Mouse (Mus musculus) liver, embryonic 13.5 days (tissue): ENCODE results near the gene Cdk17. TPM values are rescaled to one million over a fixed set of nuclear protein-coding genes. Genes with fewer than 3 reads are reported as not detected.

Source experiments
- ATAC-seq: fragments of 200-750 bp; cut with Nextera tagmentation; 2 replicates; pipeline ENCODE4 v1.8.0; 2017; ENCODE audit warnings: low read depth, mild to moderate bottlenecking, moderate number of reproducible peaks, moderate library complexity
- DNase-seq: peaks from one replicate; pipeline ENCODE4 v3.0.0; 2022
- H3K27ac ChIP-seq: fragments of 300-500 bp; sonication (generic); 2 replicates; pipeline ENCODE4 v1.5.1; 2015; ENCODE audit warnings: moderate library complexity, mild to moderate bottlenecking, inconsistent platforms
- H3K27me3 ChIP-seq: fragments of 300-500 bp; sonication (generic); 2 replicates; pipeline ENCODE4 v1.6.1; 2015; ENCODE audit warnings: mild to moderate bottlenecking, inconsistent platforms
- H3K36me3 ChIP-seq: fragments of 300-500 bp; sonication (generic); 2 replicates; pipeline ENCODE4 v1.6.1; 2015; ENCODE audit warnings: mild to moderate bottlenecking, inconsistent platforms
- H3K4me1 ChIP-seq: fragments of 300-500 bp; sonication (generic); replicated peaks from 2 replicates; pipeline ENCODE4 v1.6.1; 2015; ENCODE audit warnings: inconsistent platforms
- H3K4me2 ChIP-seq: fragments of 300-500 bp; sonication (generic); 2 replicates; pipeline ENCODE4 v1.6.1; 2015; ENCODE audit warnings: inconsistent platforms, mild to moderate bottlenecking, moderate library complexity
- H3K4me3 ChIP-seq: fragments of 300-500 bp; sonication (generic); replicated peaks from 2 replicates; pipeline ENCODE4 v1.5.1; 2015; ENCODE audit warnings: mild to moderate bottlenecking, inconsistent platforms
- H3K9ac ChIP-seq: fragments of 300-500 bp; sonication (generic); 2 replicates; pipeline ENCODE4 v1.6.1; 2015; ENCODE audit warnings: mild to moderate bottlenecking, inconsistent platforms
- H3K9me3 ChIP-seq: fragments of 300-500 bp; sonication (generic); replicated peaks from 2 replicates; pipeline ENCODE4 v1.6.1; 2016; ENCODE audit warnings: inconsistent platforms
- WGBS: fragments of 180-500 bp; shearing (Covaris S2); methylation state at CpG from one replicate; pipeline ENCODE4 v1.1.7; 2015; ENCODE audit not compliant: insufficient replicate concordance; 5-methylcytosine and 5-hydroxymethylcytosine counted together
- polyA plus RNA-seq: library from polyadenylated mRNA; unstranded; fragments of >200 nt; fragmentation: Nextera tagmentation; extraction: Ambion mirVana; gene quantifications from 2 replicates; pipeline ENCODE4 v1.2.1, GENCODE M21; 2015

Cdk17 gene
- polyA plus RNA-seq, 1 experiment from 2014 or later = 10.1 TPM

DNA sequence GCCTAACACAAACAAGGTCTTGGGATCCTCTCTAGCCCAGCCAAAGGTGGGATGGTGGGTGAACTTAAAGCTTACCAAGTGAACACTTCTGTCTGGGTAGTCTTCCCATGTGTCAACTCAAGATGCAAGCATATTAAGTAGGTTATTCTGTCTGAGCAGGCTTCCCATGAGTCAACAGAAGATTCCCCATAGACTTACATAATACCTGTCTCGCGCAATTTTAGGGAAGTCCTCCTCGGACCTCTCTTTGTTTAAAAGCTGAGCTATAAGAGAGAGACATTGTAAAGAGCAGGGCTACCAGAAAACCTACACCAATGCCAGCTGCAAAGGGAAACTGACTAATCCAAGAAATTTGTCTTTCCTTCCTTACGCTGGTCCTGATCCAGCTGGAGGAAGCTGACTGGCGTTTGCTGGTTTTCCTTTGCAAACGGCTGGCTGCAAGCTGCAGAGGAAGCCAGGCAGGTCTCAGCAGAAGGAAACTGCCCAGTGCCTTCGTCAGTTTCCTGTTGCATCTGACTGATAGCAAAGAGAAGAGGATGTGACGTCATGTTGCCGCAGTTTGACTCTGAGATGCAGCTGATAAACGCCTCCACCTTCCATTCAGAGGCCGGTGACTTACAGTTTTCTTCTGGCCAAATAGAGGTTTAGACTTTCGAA is 36.6 kb upstream of the Cdk17 start:
- peak; percentile 73 for ATAC-seq
- Histone ChIP-seq H3K4me1 (peaks cover 55% of the 10 kb centered on the region), H3K9ac (peak overlapping the region; percentile 58), H3K9me3 (no peaks in the 10 kb centered on the region), H3K4me3 (peak overlapping the region; percentile 43), H3K27ac (peak overlapping the region; percentile 76), H3K36me3 (no peaks in the 10 kb centered on the region), H3K4me2 (peak overlapping the region; percentile 69), H3K27me3 (no peaks in the 10 kb centered on the region)
- no peak for DNase-seq
- WGBS = 8% methylated on average over 12 of the region's 12 CpGs

DNA sequence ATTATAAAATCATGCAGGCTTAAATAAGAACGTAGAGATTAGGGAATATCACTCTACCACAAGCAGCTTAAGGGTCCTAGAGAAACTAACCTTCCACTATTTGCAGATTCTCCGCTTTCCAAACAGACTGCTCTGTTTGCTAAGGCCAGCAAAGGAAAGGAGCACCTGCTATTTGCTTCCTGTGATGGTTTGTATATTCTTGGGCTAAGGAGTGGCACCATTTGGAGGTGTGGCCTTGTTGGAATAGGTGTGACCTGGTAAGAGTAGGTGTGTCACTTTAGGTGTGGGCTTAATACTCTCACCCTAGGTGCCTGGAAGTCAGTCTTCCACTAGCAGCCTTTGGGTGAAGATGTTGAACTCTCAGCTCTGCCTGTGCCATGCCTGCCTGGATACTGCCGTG is 34.6 kb upstream of the Cdk17 start:
- ATAC-seq (peak; percentile 31; the same call in 1 of the 2 replicates), DNase-seq (no peak)
- H3K27me3 ChIP-seq = no peaks in the 10 kb centered on the region
- no peak overlapping the region for H3K9ac ChIP-seq
- WGBS = 73% methylated on average over 3 of the region's 3 CpGs
- peak overlapping the region; percentile 26; the same call in 1 of the 2 replicates for H3K27ac ChIP-seq
- H3K4me3 ChIP-seq = peak overlapping the region; percentile 5; the same call in 1 of the 2 replicates
- peak overlapping the region; percentile 33 for H3K4me2 ChIP-seq
- H3K4me1 ChIP-seq = peaks cover 53% of the 10 kb centered on the region
- H3K9me3 ChIP-seq = no peaks in the 10 kb centered on the region
- no peaks in the 10 kb centered on the region for H3K36me3 ChIP-seq

GRCm38 (mm10) chr10:93128566-93128965 is 32.1 kb upstream of the Cdk17 start:
- Histone ChIP-seq H3K4me3 (no peak overlapping the region), H3K9ac (no peak overlapping the region), H3K9me3 (no peaks in the 10 kb centered on the region), H3K36me3 (no peaks in the 10 kb centered on the region), H3K27ac (no peak overlapping the region), H3K27me3 (no peaks in the 10 kb centered on the region), H3K4me1 (peaks cover 32% of the 10 kb centered on the region), H3K4me2 (no peak overlapping the region)
- ATAC-seq (no peak), DNase-seq (no peak)
- 78% methylated on average over 2 of the region's 2 CpGs for WGBS

DNA sequence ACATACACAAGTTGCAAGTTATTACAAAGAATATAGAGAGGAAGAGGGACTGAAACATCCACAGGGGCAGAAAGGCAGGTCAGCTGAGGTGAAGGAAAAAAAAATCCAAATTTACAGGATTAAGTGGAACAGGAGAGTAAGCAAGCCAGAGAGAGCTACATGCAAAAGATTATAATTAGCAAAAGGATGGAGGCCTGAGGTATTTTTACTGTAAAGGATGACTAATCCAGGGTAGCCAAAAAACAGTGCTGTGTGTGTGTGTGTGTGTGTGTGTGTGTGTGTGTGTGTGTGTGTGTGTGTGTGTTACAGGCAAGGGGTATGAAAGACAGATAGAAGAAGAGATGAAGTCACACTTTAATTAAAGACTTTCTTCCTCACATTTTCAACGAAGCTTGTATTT is 31.3 kb upstream of the Cdk17 start:
- Histone ChIP-seq H3K27ac (no peak overlapping the region), H3K36me3 (no peaks in the 10 kb centered on the region), H3K4me3 (no peak overlapping the region), H3K9me3 (no peaks in the 10 kb centered on the region), H3K4me1 (peaks cover 24% of the 10 kb centered on the region), H3K9ac (no peak overlapping the region), H3K27me3 (no peaks in the 10 kb centered on the region), H3K4me2 (no peak overlapping the region)
- DNase-seq (no peak), ATAC-seq (no peak)
- 82% methylated on average over 1 of the region's 1 CpGs for WGBS

DNA sequence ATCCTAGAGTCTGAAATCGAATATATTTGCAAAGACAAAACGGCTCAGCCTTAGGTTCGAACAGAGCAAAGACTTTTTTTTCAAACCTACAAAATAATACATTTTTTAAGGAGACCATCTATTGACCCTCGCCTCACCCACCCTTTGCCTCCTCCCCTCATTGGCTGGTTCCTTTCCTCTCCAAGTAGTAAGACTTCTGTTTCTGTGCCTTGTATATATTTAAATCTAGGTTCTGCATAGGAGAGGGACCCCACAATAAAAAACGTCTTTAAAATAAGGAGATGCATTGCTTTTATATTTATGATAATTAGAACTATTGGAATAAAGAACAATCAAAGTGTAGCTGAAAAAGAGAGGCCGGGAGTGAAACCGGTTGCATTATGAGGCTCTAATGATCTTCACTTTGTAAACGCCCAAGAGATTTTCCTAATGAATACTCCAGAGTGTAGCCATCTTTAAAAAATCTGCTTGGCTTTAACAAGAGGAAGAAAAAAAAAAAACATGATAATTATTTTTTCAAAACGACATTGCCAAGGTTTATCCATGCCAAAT is 30.7 kb upstream of the Cdk17 start:
- 64% methylated on average over 9 of the region's 9 CpGs for WGBS

DNA sequence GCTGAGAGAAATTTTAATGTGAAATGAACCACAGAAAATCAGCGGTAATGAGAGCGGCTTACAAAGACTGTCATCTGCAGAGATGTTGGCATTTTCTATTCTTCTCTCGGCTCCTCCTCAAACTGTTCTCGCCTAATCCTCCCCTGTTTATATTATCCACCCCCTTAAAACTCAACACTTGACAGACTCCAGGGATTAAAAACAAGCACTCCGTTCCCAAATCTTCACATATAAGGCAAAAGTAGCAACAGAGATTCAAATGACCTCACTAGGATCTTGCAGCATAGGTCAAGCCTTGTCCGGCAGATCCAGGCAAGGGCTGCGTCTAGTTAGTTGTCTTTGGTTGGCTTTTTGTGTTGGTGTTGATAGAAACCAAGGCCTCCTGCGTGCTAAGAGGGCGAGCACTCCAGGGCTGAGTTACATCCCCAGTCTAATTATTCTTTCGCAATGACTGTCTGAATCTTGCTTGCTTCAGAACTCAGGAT is 30.2 kb upstream of the Cdk17 start:
- H3K9ac ChIP-seq = no peak overlapping the region
- no peaks in the 10 kb centered on the region for H3K9me3 ChIP-seq
- ATAC-seq (no peak), DNase-seq (no peak)
- H3K36me3 ChIP-seq = no peaks in the 10 kb centered on the region
- H3K4me3 ChIP-seq = no peak overlapping the region
- no peak overlapping the region for H3K4me2 ChIP-seq
- no peaks in the 10 kb centered on the region for H3K27me3 ChIP-seq
- WGBS = 86% methylated on average over 10 of the region's 10 CpGs
- no peak overlapping the region for H3K27ac ChIP-seq
- H3K4me1 ChIP-seq = peaks cover 12% of the 10 kb centered on the region

More for the DNA sequence above, 30.7 kb upstream of the Cdk17 start:
- Histone ChIP-seq H3K9me3 (no peaks in the 10 kb centered on the region), H3K9ac (no peak overlapping the region), H3K27ac (no peak overlapping the region), H3K4me1 (peaks cover 18% of the 10 kb centered on the region), H3K36me3 (no peaks in the 10 kb centered on the region), H3K4me2 (no peak overlapping the region), H3K4me3 (no peak overlapping the region), H3K27me3 (no peaks in the 10 kb centered on the region)
- no peak for ATAC-seq
- DNase-seq = no peak

DNA sequence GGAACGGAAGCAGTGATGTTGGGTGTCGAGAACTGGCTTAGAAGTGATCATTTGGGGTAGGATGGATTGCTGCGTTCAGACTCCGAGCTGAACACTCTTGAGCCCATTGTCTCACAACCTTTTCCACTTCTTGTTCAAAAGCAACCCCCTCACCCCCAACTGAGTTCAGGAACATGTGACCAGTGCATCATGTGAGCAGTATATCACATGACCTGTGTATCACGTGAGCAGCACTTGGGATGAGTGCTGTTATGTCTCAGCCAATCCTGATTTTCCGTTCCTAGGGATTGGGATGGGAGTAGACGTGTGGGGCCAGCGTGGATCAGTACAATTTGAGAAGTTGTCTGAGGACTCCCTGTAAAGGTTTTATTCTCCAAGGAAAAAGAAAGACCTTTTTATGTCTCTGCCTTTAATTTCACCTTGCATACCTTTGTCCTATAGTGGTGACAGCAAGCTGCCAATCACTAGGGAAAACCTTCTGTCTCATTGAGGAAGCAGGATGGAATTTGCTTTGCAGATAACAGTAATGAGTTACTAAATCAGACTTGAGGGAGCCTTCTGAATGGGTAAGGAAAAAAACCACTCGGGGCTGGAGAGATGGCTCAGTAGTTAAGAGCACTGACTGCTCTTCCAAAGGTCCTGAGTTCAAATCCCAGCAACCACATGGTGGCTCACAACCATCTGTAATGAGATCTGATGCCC is 28.7 kb upstream of the Cdk17 start:
- no peak overlapping the region for H3K27ac ChIP-seq
- no peak overlapping the region for H3K4me2 ChIP-seq
- no peak overlapping the region for H3K4me3 ChIP-seq
- H3K4me1 ChIP-seq = no peaks in the 10 kb centered on the region
- 75% methylated on average over 9 of the region's 9 CpGs for WGBS
- no peaks in the 10 kb centered on the region for H3K36me3 ChIP-seq
- ATAC-seq (no peak), DNase-seq (no peak)
- H3K9ac ChIP-seq = no peak overlapping the region
- no peaks in the 10 kb centered on the region for H3K9me3 ChIP-seq
- no peaks in the 10 kb centered on the region for H3K27me3 ChIP-seq

DNA sequence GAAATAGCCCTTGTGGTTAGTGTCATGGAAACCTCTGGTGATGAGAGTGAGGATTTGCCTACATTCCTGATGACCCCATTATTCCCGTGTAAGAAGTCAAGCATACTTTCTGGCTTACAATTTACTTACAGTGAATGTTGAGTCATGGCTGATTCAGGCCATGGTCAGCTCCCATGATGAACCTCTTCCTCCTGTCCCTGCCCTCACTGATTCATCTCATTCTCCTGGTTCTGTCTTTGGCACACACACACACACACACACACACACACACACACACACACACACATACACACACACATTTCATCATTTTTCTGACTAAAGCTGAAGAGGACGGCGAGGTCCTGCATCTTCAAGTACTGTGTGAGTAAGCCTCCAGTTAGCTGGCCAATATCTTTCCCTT is 21.9 kb upstream of the Cdk17 start:
- no peak for DNase-seq
- H3K9me3 ChIP-seq = no peaks in the 10 kb centered on the region

DNA sequence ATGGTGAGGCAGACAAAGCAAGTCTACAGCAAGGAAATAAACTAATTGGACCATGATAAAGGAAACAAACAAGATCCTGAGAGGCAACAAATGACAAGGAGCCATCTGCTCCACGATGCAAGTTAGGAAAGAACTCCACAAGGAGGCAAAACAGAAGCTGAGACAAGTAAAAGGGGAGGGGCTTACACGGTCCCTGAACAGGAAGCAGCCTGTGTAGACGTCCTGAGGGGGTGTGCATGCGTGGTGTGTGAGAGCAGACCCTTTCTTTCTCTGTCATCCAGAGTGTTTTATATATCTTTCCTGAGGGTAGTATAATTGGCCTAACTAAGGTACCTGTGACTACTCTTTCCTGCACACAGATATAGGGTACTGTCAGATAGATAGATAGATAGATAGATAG is 19.9 kb upstream of the Cdk17 start:
- whole genome bisulfite sequencing = 21% methylated on average over 4 of the region's 4 CpGs
- H3K9me3 ChIP-seq = no peaks in the 10 kb centered on the region
- H3K4me3 ChIP-seq = no peak overlapping the region
- peaks cover 41% of the 10 kb centered on the region for H3K4me1 ChIP-seq
- DNase-seq = no peak
- no peak overlapping the region for H3K4me2 ChIP-seq
- H3K27ac ChIP-seq = peak overlapping the region; percentile 51
- no peak overlapping the region for H3K9ac ChIP-seq
- H3K27me3 ChIP-seq = no peaks in the 10 kb centered on the region
- H3K36me3 ChIP-seq = no peaks in the 10 kb centered on the region
- no peak for ATAC-seq

More for the DNA sequence above, 21.9 kb upstream of the Cdk17 start:
- Histone ChIP-seq H3K9ac (no peak overlapping the region), H3K4me3 (no peak overlapping the region), H3K27ac (no peak overlapping the region), H3K36me3 (no peaks in the 10 kb centered on the region), H3K4me2 (no peak overlapping the region), H3K27me3 (no peaks in the 10 kb centered on the region), H3K4me1 (peaks cover 21% of the 10 kb centered on the region)
- WGBS = 80% methylated on average over 3 of the region's 3 CpGs
- no peak for ATAC-seq

GRCm38 (mm10) chr10:93142600-93143284 is 17.9 kb upstream of the Cdk17 start:
- peak overlapping the region; percentile 79 for H3K9ac ChIP-seq
- no peaks in the 10 kb centered on the region for H3K9me3 ChIP-seq
- DNase-seq (no peak), ATAC-seq (no peak)
- no peaks in the 10 kb centered on the region for H3K36me3 ChIP-seq
- no peaks in the 10 kb centered on the region for H3K27me3 ChIP-seq
- peaks cover 44% of the 10 kb centered on the region for H3K4me1 ChIP-seq
- 17% methylated on average over 8 of the region's 8 CpGs for WGBS
- peak overlapping the region; percentile 64 for H3K4me3 ChIP-seq
- peak overlapping the region; percentile 61 for H3K4me2 ChIP-seq
- H3K27ac ChIP-seq = peak overlapping the region; percentile 95

DNA sequence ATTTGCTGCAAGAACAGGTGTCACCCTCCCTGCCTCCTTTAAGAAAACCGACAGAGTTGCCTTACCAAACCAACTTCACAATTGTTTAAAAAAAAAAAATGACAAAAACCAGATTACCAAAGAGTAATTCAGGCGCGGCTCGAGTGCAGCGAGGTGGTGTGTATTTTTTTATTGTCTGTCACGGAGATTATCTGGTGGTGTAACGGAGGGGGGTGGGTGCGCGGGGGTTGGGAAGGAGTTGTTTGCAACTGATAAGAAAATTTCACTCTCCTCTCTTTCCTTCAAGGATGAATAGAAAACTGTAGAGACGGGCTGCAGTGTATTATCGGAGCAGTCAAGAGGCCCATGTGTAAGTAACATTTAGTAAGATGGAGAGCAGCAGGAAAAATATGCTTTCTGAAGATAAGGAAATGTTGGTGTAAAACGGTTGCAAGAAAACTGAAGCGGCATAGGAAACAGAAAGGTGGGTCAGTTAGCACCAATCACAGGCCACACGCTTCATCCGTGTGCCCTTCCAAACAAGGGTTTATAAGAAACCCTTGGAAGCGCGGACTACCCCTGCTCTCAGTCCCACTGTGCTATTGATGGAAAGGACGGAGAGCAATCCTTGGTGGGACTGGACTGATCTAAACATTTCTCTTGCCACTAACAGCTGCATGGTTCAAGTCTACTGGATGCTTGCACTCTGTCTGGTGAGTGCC is 17.2 kb upstream of the Cdk17 start:
- H3K27ac ChIP-seq = peak overlapping the region; percentile 95
- no peaks in the 10 kb centered on the region for H3K36me3 ChIP-seq
- H3K4me3 ChIP-seq = peak overlapping the region; percentile 64
- H3K9me3 ChIP-seq = no peaks in the 10 kb centered on the region
- peak; percentile 70 for DNase-seq
- H3K9ac ChIP-seq = peak overlapping the region; percentile 79
- WGBS = 8% methylated on average over 18 of the region's 18 CpGs
- H3K27me3 ChIP-seq = no peaks in the 10 kb centered on the region
- H3K4me1 ChIP-seq = peaks cover 44% of the 10 kb centered on the region
- peak overlapping the region; percentile 61 for H3K4me2 ChIP-seq
- peak; percentile 94 for ATAC-seq
